Mouse (Mus musculus) left cerebral cortex, postnatal 25 days (tissue): ENCODE measurements at regions not wholly inside any gene's neighbourhood (a gene's known extent, or its start where the extent isn't known, plus 50 kb on each side); places are given as distances from the start of the nearest gene placed in this dataset.
"Not testable (repeated sequence)": the region's sequence is repeated elsewhere in the genome, so short reads cannot be mapped to it uniquely, and the experiment has no call there.

Source experiments
- DNase-seq, 2 experiments: peaks; one replicate each; pipeline ENCODE4 v3.0.0; 2022; ENCODE audit warnings: low spot score in 2 of 2, mixed read lengths in 1 of 2
- intact Hi-C: fragments of 180-260 bp; cut with DNase I; formaldehyde crosslinking; loops from one replicate; pipeline ENCODE4 v1.15.1; 2025

DNA sequence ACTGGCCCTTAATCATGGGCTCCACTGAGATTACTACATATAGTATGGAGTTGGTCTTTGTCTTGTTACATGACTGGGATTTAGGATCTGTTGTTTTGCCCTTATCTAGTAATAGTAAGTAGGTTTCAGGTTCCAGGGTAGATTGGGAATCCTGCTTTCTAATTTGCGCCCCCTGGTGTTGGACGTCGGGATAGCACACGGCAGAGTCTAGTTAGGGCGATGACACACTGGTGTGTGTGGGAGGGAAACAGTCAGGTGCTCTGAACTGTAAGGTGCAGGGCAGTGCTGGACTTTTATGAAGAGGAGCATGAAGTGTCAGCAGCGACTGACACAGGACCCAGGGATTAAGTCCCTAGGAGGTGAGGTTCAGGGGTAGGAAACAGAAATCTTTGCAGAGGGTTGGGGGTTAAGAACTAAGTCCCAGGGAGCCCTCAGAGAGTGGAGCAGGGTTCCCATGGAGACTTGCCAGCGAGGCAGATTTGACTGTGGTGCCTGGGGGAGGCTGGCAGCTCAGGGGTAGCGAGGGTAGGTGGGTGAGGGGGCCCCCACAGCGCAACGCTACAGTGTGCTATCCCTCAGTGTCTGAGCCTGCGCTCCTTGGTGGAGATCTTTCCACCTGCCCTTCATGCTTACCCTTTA lies 189.2 kb downstream of the Med10 start:
- peak; percentile 50 to 60 for DNase-seq
- intact Hi-C loops, result loop anchor here (1.0 to 5.0 kb wide), 2 partner anchors 252 to 299 kb away; partner anchors contain the start of gene Ube2ql1

DNA sequence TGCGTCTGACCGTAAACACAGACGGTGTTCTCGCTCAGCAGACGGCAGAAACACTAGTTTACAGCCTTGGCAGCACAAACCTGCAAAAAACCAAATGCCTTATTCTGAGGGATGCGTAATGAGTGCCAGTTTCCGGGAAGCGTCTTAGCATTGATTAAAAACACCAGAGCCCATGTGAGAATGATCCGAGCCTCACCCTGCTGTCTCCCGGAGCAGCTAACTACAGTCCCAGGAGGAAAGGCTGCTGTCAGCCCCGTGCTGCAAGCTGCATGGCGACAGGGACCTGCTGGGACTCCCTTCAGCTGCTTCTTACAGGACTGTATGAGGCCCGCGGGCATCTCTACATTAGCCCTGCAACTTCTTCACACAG lies 189.7 kb downstream of the Med10 start:
- intact Hi-C loops, result loop anchor here (1.0 to 5.0 kb wide), 2 partner anchors 253 to 300 kb away; partner anchors contain the start of gene Ube2ql1
- peak; percentile 25 to 26 for DNase-seq

DNA sequence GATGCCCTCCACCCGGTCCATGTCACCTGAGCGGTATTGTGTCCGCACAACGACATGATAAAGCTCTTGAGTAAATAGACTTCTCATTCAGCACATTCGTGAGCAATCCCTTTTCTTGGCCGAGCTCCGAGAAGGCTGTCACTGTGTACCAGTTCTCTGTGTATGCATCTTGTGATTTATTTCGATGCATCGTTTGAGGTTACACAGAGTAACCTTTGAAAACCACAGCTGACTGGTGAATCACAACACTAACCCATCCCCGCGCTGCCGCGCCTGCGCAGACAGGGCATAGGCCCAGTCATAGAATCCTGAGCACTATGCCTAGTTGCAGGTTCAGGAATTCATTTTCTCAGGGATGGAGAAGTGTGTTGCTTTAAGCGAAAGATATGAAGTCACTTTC lies 201.4 kb downstream of the Med10 start:
- intact Hi-C loops, result no loop called here
- DNase-seq, result peak in 1 of 2 experiments; percentile 16

DNA sequence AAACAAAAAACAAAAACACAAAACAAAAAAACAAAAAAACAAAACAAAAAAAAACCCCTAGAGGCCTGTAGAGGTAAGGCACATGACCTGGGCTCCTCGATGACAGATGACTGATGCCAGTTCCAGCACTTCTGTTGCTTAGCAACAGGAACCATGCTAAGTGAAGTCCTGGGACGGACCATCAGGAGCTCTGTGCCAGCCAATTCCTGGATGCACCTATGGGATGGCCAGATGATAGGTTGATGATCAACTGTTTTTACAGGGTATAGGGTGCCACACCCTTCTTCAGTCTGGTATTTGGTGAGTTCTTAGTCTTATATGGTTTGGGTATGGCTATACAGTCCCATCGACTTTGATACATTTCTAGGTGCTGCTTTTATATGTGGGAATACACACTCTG lies 209.9 kb downstream of the Med10 start:
- DNase-seq, result no peak
- intact Hi-C loops, result no loop called here

DNA sequence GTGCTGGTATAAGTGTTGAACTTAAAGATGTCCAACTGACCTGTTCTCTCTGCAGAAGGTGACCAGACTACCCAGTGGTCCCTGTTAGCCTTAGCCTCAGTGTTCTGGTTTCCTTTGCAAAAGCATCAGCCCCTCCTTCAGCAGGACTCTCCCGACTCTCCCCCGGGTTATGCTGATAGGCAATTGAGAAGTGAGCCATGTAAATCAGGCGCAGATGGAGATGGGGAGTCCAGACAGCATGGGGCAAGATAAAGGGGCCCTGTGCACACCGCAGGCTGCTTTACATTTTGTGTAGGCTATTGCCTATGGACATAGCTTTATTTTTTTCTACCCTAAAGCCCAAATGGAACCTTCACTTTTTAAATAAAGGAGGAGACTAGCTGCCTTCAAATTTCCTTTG lies 213.0 kb downstream of the Med10 start:
- intact Hi-C loops, result no loop called here
- DNase-seq, result no peak

DNA sequence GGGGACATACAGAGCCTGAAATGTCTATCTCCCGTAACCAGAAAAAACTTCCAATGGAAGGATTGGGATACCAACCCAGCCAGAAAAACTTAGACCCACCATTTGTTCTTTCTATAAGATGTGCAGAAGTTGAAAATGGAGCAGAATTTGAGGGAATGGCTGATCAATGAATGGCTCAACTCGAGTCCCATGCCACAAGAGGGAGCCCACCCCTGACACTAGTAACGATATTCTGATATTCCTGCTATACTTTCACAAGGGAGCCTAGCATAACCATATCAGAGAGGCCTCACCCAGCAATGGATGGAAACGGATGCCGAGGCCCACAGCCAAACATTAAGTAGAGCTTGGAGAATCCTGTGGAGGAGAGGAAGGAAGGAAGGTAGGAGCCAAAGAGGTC lies 215.3 kb downstream of the Med10 start:
- no peak for DNase-seq
- intact Hi-C loops, result no loop called here

DNA sequence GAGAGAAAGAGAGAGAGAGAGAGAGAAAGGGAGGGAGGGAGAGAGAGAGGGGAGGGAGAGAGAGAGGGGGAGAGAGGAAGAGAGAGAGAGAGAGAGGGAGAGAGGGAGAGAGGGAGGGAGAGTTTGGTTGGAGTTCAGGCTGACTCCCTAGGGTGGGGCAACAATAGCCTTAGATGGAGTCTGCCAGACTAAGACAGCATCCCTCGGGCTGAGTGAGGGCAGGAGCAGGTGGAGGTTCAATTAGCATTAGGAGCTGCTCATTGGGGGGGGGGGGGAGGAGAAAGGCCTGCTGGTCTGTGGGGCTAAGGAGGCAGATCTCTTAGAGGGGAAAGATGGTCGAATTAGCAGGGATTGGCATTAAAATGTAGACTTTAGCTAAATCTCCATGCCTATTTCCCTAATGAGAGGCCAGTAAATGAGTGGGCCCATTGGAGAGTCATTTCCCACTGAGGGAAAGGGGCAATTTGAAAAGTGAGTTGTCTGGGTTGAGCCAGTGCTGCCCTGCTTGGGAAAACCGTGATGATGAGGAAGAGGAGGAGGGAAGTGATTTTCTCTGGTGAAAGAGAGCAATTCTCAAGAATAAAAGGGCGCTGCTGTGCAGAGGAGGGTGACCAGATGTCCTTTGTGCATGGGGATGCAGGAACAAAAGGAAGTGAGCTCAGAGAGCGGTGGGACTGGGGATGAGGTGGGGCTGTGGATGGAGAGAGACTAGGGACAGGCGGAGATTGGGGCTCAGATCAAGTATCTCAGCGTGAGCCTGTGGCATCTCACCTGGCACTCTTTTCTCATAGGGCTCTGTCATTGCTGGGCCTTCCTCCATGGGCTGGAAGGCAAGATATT lies 218.0 kb downstream of the Med10 start:
- intact Hi-C loops, result no loop called here
- DNase-seq, result no peak

DNA sequence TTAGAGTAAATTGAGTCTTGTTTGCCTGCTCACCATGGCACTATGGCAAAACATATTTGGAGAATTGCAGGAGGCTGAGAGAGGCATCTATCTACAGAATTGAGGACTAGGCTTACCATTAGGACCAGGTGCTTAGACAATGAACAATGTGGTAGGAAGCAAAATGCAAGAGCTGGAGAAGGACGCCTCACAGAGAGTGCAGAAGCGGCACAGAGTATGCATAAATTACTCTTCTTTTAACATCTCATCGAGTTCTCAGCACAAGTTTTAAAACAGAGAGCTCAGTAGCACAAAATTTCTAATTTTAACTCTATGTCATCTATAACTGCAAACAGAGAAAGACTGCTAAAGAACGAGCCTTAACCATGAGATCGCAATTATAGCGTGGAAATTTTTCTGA lies 231.1 kb downstream of the Med10 start:
- peak in 1 of 2 experiments; percentile 3 for DNase-seq
- intact Hi-C loops, result no loop called here

DNA sequence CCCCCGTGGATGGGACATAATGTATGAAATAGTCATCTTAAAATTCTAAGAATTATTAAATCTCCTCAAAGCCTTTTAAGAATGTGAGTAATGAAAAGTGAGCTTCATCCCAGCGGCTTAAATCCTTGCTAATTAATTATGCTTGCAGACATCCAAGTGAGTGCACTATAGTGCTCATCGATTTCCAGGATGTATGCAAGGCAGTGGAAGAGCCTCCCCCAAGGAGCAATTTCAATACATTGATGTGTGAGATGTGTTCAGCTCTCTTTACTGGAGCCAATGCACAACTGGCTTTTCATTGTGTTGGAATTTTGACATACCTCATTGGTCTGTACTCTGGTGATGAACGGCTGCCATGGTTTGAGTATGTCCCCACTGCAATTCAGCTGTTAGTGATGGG lies 231.6 kb downstream of the Med10 start:
- no peak for DNase-seq
- intact Hi-C loops, result no loop called here

DNA sequence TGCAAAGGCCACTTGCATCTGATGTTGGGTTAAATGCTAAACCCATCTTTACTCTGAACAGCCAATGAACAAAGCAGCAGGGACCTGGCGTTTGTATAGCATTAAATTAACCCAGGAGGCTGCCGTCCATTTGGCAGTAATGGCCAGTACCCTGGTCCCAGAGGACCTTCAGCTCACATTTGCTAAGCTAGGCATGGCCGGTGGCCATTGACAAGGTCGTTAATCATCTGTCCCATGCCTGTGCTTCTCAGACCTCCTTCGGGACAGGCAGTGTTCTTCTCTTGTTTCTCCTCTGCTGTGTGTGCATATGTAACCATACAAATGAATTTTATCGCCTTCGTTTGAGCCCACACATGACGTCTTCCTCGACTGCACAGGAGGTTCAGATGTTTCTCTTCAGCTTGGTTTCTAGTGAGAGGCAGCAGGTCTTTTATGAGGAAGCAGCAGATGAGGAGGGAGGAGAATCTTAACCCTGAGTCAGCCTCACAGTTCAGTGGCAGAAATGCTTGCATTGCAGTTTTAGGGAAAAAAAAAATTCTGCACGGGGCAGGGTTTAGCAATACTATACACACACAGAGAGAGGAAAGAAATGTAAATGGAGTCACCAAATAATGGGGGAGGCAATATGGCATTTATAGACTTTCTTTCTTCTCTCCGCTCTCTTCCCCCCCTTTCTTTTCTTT lies 235.9 kb downstream of the Med10 start:
- DNase-seq, result peak in 1 of 2 experiments; percentile 35
- intact Hi-C loops, result no loop called here

DNA sequence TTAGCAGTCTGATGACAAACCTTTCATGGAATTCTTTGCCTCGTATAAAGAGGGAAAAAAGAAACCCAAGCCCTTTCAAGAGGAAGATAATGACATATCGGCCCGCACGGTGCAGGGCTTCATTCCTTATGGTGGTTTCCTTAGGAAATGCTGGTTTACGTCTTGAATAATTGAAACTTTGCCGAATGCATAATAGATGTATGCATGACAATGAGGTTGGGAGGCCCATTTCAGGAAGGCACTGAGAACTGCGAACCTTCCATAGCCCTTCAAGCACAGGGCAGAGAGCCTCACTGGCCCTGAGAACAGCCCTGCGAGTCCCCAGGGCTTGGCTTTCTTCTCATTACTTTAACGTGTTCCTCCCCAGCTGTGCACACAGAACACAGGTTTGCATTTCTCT lies 255.7 kb downstream of the Med10 start:
- no peak for DNase-seq
- intact Hi-C loops, result no loop called here

DNA sequence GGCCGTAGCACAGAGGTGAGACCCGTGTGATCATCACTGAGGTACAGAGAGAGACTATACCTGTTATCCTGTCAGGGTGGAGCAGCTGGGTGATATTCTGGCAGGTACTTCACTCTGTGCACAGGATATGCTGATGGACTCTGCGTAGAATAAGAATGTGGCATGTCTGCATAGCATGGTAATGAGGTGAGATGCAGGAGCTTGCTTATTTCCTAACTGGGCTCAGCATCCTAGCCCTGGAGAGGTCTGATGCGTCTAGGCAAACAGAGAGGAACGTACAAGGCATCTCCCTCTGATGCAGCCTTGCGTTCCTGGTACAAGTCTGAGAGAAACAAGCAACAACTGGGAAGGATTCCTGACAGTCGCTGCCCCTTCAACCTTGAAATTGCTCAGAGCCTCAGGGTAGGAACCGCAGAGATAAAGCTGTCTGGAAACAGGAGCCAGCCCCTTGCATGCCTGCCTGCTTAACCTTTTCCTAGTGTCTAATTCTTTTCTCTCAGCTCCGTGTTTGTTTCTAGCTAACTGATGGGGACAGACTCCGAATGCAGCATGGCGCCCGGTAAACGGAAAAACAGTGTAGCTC lies 259.3 kb downstream of the Med10 start:
- intact Hi-C loops, result no loop called here
- no peak for DNase-seq

DNA sequence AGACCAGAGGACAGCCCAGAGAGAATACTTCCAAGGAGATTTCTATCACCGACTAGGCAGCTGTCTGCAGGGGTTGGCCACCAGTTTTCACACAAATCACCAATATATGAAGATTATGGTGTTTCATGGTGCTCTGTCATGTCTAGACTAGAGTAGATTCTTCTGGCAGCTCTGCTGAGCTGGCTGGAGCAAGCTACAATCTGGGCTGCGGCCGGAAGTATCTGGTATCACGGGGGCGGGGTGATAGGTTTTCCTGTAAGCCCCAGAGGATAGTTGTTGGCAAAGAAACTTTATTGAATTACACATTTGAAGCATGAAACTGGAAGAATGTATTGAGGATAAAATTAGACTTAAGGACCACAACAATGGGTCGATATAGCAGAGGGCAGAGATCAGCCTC lies 271.5 kb downstream of the Med10 start:
- DNase-seq, result no peak
- intact Hi-C loops, result no loop called here

DNA sequence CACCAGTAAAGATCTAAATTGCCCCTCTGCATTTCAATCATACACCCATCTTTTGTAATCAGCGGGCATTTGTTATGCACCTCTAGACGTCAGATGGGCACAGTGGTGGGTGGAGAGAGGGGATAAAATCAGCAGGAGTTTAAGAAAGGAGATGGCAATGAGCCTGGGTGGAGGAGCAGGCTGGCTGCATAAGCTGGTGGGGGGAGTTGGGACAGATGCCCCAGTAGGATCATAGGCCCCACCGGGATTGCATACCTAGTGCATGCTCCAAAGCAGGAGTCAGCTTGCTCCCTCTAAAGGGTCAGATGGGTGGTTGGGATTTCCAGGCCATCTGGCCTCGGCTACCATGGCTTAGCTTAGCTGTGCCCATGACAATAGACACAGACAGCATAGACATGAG lies 273.2 kb downstream of the Med10 start:
- intact Hi-C loops, result no loop called here
- no peak for DNase-seq

DNA sequence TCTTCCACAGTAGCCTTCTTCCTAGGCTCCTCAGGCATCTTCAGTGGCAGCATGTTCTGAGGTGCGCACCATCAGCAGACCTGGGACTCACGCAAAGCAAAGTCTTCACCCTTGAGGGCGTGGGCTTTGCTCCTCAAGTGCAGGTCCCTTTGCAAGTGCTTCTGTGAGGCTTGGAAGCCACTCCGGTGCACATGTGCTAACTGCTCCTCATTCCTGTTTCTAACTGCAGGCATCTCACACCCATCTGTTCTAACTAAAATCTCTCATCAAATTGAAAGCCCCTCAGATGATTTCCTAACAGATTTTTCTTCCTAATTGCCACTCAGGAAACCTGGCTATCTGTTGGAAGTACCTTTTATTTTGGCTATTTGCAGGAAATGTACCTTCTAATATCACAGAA lies 278.9 kb downstream of the Med10 start:
- intact Hi-C loops, result no loop called here
- DNase-seq, result no peak

DNA sequence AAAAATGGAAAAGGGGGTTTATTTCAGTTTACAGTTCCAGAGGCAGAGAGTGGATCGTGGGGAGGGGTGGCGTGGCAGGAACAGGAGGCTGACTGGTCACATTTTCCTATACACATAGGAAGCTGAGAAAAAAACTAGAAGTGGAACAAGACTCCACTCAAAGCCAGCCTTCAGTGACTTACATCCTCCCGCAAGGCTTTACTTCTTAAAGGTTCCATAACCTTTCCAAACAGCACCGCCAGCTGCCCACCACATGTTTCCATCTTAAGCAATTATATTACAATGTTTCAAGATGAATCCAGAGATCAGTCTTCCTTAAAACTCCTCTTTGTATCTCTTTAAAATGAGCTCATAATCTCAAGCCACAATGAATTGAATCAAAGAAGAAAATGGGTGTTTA lies 290.7 kb downstream of the Med10 start:
- intact Hi-C loops, result no loop called here
- DNase-seq, result no peak

DNA sequence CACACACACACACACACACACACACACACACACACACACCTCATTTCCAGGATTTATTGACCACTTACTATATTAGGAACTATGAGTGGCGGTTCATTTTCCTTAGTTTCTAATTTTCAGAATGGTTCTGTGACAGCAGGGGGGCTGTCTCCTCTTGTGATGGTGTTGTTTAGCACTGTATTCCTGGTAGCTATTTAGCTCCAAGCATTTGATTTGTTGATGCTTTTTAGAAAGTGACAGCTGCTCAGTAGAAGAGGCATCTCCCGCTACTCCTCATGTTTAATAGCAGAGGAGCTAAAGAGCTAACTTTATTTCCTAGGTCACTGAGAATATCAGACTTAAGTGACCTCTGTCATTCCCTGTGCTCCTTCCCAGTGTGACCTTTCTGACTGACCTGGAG lies 291.8 kb downstream of the Med10 start:
- intact Hi-C loops, result no loop called here
- DNase-seq, result no peak

DNA sequence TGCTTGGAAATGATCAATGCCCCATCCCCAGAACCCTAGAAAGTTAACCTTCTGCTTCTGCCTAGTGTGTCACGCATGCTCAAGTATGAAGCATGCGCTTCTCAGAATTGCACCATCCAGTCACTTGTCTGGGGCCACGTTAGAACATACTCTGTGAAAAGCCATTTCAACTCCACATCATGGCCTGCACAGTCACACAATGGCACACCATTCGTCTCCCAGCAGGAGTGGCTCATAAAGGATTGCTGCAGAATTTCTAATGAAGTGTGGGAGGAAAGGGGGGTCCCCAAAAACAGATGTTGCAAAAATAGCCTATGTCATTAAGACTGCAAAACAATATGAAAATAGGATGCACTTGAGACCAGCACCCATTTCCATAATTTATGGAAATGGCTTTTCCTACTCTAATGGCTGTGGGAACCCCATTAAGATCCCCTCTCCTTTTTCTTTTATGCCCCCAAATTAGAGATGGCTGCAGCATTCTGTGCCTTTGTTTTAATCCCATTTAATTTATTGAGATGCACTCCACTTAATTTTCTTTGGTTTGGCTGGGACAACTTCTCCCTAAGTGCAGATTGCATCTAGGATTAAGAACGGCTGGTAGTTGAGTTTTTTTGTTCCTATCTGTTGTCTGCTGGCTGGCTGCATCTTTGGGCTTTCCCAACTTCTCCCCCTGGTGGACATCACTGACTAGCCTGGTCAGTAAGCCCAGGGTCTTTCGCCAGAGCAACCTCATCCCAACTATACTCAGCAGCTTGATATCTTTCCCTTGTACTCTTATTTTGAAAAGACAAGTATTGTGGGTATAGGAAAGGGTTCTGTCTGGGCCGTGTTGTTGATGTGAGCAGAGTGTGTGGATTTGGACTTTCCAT lies 294.5 kb downstream of the Med10 start:
- intact Hi-C loops, result no loop called here
- DNase-seq, result no peak

DNA sequence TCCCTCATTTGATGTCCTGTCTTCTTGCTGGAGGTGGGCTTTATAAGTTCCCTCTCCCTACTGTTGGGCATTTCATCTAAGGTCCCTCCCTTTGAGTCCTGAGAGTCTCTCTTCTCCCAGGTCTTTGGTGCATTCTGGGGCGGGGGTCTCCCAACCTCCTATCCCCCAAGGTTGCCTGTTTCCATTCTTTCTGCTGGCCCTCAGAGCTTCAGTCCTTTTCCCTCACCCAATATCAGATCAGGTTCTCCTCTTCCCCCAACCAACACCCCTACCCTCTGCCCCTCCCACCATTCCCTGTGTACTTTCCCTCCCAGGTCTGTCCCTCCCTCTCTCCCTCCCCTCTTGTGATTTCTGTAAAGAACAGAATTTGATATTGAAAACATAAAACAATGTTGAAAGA lies 297.9 kb downstream of the Med10 start:
- intact Hi-C loops, DNase-seq: not testable (repeated sequence)

DNA sequence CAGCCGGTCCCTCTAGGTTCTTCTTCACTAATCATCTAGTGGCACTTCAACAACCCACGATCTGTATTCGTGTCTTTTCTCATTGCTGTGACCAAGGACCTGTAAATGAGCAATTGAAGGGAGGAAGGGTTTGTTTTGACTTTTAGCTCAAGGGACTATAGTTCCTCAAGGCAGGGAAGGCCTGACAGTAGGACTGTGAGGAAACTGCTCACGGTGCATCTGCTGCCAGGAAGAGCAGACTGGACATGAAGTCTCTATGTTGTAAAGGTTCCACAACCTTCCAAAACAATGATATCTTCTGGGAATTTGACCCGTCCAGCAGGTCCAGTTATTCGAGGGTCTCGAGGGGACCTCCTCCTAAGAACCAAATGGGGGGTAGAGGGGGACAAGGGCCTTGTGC lies 300.8 kb downstream of the Med10 start:
- no peak for DNase-seq
- intact Hi-C loops, result no loop called here
